Mouse (Mus musculus): ENCODE measurements around the gene Pfdn2. TPM values are rescaled to one million over a fixed set of nuclear protein-coding genes. Genes with fewer than 3 reads are reported as not detected.

Gene Pfdn2
- polyA plus RNA-seq, 1 experiment from 2014 or later, result 64.1 TPM

- no peak overlapping the region for H3K27ac ChIP-seq (ENCODE audit: low read length)
- TF ChIP-seq EP300 (IDR thresholded peaks at IDR 0.05) (no peak), CTCF (IDR thresholded peaks at IDR 0.05) (no peak)
- WGBS, result 17% methylated on average over 25 of the region's 26 CpGs
- H3K4me3 ChIP-seq (ENCODE audit: low read depth, low read length), result peak overlapping the region; percentile 43
- H3K27me3 ChIP-seq (replicated peaks; ENCODE audit: insufficient read depth, low read length), result no peaks in the 10 kb centered on the region
- ATAC-seq (peak; percentile 15), DNase-seq (ENCODE audit: low spot score) (no peak)
- 0 out of 2 replicates have a peak overlapping the region, but pooled peaks have one; percentile 42 for H3K9ac ChIP-seq (replicated peaks; ENCODE audit: low read depth)
- peak overlapping the region; percentile 56 for H3K4me2 ChIP-seq (replicated peaks; ENCODE audit: low read depth, low read length)
- H3K4me1 ChIP-seq (ENCODE audit: insufficient read depth, low read depth, low read length), result peaks cover 4% of the 10 kb centered on the region; the same call in 1 of the 2 replicates
- H3K9me3 ChIP-seq (ENCODE audit: low read length), result peaks cover 7% of the 10 kb centered on the region
- peaks cover 7% of the 10 kb centered on the region for H3K36me3 ChIP-seq (ENCODE audit: insufficient read depth, low read length)
Measured at GRCm38 (mm10) chr1:171360253-171360652, 14.8 kb downstream of the Pfdn2 start.

GRCm38 (mm10) chr1:171360656-171361055 is 15.2 kb downstream of the Pfdn2 start, which contains the start of gene Klhdc9:
TSS of gene Klhdc9 (minus strand) at chr1:171360798.
- Histone ChIP-seq H3K27ac (ENCODE audit: low read length) (peak within 1 kb of the TSS; percentile 55), H3K9me3 (ENCODE audit: low read length) (peaks cover 7% of the 10 kb centered on the region), H3K4me1 (ENCODE audit: insufficient read depth, low read depth, low read length) (peaks cover 4% of the 10 kb centered on the region; the same call in 1 of the 2 replicates), H3K4me3 (ENCODE audit: low read depth, low read length) (peak within 1 kb of the TSS; percentile 43), H3K9ac (replicated peaks; ENCODE audit: low read depth) (peak within 1 kb of the TSS; percentile 42), H3K36me3 (ENCODE audit: insufficient read depth, low read length) (peaks cover 7% of the 10 kb centered on the region), H3K4me2 (replicated peaks; ENCODE audit: low read depth, low read length) (peak within 1 kb of the TSS; percentile 56), H3K27me3 (replicated peaks; ENCODE audit: insufficient read depth, low read length) (no peaks in the 10 kb centered on the region)
- no peak for TF ChIP-seq EP300 (IDR thresholded peaks at IDR 0.05)
- no peak for TF ChIP-seq CTCF (IDR thresholded peaks at IDR 0.05)
- ATAC-seq (peak; percentile 96), DNase-seq (ENCODE audit: low spot score) (peak; percentile 98)
- WGBS, result 3% methylated on average over 21 of the region's 21 CpGs

GRCm38 (mm10) chr1:171361106-171362103 is 15.9 kb downstream of the Pfdn2 start:
- ATAC-seq (peak; percentile 74), DNase-seq (ENCODE audit: low spot score) (peak; percentile 91)
- Histone ChIP-seq H3K4me3 (ENCODE audit: low read depth, low read length) (peak overlapping the region; percentile 43), H3K4me2 (replicated peaks; ENCODE audit: low read depth, low read length) (peak overlapping the region; percentile 56), H3K9ac (replicated peaks; ENCODE audit: low read depth) (peak overlapping the region; percentile 42), H3K27ac (ENCODE audit: low read length) (peak overlapping the region; percentile 55), H3K27me3 (replicated peaks; ENCODE audit: insufficient read depth, low read length) (no peaks in the 10 kb centered on the region), H3K9me3 (ENCODE audit: low read length) (peaks cover 7% of the 10 kb centered on the region), H3K36me3 (ENCODE audit: insufficient read depth, low read length) (peaks cover 6% of the 10 kb centered on the region), H3K4me1 (ENCODE audit: insufficient read depth, low read depth, low read length) (peaks cover 3% of the 10 kb centered on the region; the same call in 1 of the 2 replicates)
- TF ChIP-seq EP300 (IDR thresholded peaks at IDR 0.05) (no peak), CTCF (IDR thresholded peaks at IDR 0.05) (peak; percentile 96)
- WGBS, result 30% methylated on average over 16 of the region's 16 CpGs

GRCm38 (mm10) chr1:171365934-171366333 is 20.5 kb downstream of the Pfdn2 start:
- Histone ChIP-seq H3K9ac (replicated peaks; ENCODE audit: low read depth) (no peak overlapping the region), H3K4me1 (ENCODE audit: insufficient read depth, low read depth, low read length) (0 out of 2 replicates have a peak, but pooled peaks cover 4% of the 10 kb centered on the region), H3K4me2 (replicated peaks; ENCODE audit: low read depth, low read length) (no peak overlapping the region), H3K36me3 (ENCODE audit: insufficient read depth, low read length) (no peaks in the 10 kb centered on the region), H3K9me3 (ENCODE audit: low read length) (no peaks in the 10 kb centered on the region), H3K4me3 (ENCODE audit: low read depth, low read length) (no peak overlapping the region), H3K27ac (ENCODE audit: low read length) (no peak overlapping the region), H3K27me3 (replicated peaks; ENCODE audit: insufficient read depth, low read length) (no peaks in the 10 kb centered on the region)
- TF ChIP-seq EP300 (IDR thresholded peaks at IDR 0.05) (no peak), CTCF (IDR thresholded peaks at IDR 0.05) (no peak)
- ATAC-seq (0 out of 2 replicates have a peak, but pooled peaks have one; percentile 20), DNase-seq (ENCODE audit: low spot score) (peak; percentile 61)
- 40% methylated on average over 7 of the region's 7 CpGs for WGBS

- Histone ChIP-seq H3K4me2 (replicated peaks; ENCODE audit: low read depth, low read length) (peak within 1 kb of the TSS; percentile 36), H3K4me3 (ENCODE audit: low read depth, low read length) (peak within 1 kb of the TSS; percentile 8; the same call in 1 of the 2 replicates), H3K36me3 (ENCODE audit: insufficient read depth, low read length) (no peaks in the 10 kb centered on the region), H3K27ac (ENCODE audit: low read length) (peak within 1 kb of the TSS; percentile 89), H3K9me3 (ENCODE audit: low read length) (no peaks in the 10 kb centered on the region), H3K9ac (replicated peaks; ENCODE audit: low read depth) (peak within 1 kb of the TSS; percentile 9), H3K4me1 (ENCODE audit: insufficient read depth, low read depth, low read length) (peaks cover 4% of the 10 kb centered on the region; the same call in 1 of the 2 replicates), H3K27me3 (replicated peaks; ENCODE audit: insufficient read depth, low read length) (no peaks in the 10 kb centered on the region)
- 19% methylated on average over 20 of the region's 20 CpGs for WGBS
- peak; percentile 90 for ATAC-seq
- peak; percentile 81 for DNase-seq (ENCODE audit: low spot score)
- no peak for TF ChIP-seq CTCF (IDR thresholded peaks at IDR 0.05)
- TF ChIP-seq EP300 (IDR thresholded peaks at IDR 0.05), result no peak
Measured at GRCm38 (mm10) chr1:171369845-171370556, 24.5 kb downstream of the Pfdn2 start, which contains the start of gene Nectin4. TSS of gene Nectin4 (plus strand) at chr1:171370099.
